Mouse (Mus musculus) heart, adult 2 months (tissue): ENCODE data around the gene Pde9a.

Experiments used
- CTCF ChIP-seq: fragments of 200-600 bp; IDR thresholded peaks from 2 replicates; pipeline ENCODE4 v1.8.1; 2022; ENCODE audit warnings: antibody characterized with exemption, mild to moderate bottlenecking, moderate library complexity
- EP300 ChIP-seq: fragments of 200-500 bp; IDR thresholded peaks from 2 replicates; pipeline ENCODE4 v1.6.1; 2011; ENCODE audit warnings: low read depth, low read length, control low read depth; ENCODE audit not compliant: insufficient read depth
- POLR2A ChIP-seq: fragments of 200-500 bp; IDR thresholded peaks from 2 replicates; pipeline ENCODE4 v1.6.1; 2011; ENCODE audit warnings: mild to moderate bottlenecking, low read depth, low read length, control low read depth; ENCODE audit not compliant: insufficient read depth

DNA sequence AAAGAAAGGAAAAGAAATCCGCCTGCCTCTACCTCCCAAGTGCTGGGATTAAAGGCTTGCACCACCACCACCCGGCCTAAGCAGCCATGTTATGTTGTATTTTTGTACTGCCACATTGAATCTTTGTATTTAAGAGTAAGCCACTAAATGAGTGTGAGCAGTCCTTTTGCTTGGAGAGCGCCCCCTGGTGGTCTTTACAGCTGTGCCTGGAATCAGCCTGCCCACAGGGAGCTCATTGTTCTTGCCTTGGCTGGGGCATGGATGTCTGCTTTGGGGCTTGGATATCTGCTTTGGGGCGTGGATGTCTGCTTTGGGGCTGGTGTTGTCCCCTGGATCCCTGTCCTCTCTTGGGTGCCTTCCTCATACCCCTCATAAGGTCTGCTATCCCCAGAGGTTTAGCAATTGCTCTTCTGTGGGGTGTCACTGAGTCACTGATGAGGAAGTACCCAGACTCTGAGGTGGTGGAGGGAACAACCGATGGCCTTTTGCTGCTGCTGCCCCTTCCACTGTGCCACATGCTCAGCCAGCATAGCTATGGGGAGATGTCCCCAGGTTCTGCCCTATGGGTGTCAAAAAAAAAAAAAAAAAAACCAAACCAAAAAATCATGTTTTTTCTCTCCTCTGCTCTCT lies 41.7 kb upstream of the Pde9a start:
- no peak for TF ChIP-seq POLR2A
- TF ChIP-seq CTCF = peak; percentile 93
- TF ChIP-seq EP300 = no peak
